ENCODE assay signal across 8 mouse cellular contexts in genomic region chr7:101837154-101837605, GRCm38 (mm10). TPM values are rescaled to one million over a fixed set of nuclear protein-coding genes. Genes with fewer than 3 reads are reported as not detected.
A peak's percentile ranks its signal among the peaks of the same experiment; 100 is the strongest.
DNase-seq lines count a peak whose midpoint lies in the region; ATAC-seq and TF ChIP-seq lines count a peak whose summit lies in the region.

No protein-coding gene starts in this region.

- no peaks in the 10 kb centered on the region for H3K27me3 ChIP-seq in heart, adult 2 months (ENCODE audit: control insufficient read depth, insufficient read depth, low read length)
- no peaks in the 10 kb centered on the region for H3K27me3 ChIP-seq in embryonic facial prominence, embryonic 10.5 days (replicated peaks; ENCODE audit: low read depth, poor library complexity, severe bottlenecking)
- H3K27me3 ChIP-seq in intestine, postnatal 0 days (replicated peaks; ENCODE audit: control insufficient read depth, insufficient read depth, low read length): no peaks in the 10 kb centered on the region

- intact Hi-C loops in heart, adult 2 months (cut with DNase I): loop anchor here (2.0 to 5.0 kb wide), 2 partner anchors 60 to 170 kb away; no protein-coding TSS in a partner anchor
- intact Hi-C loops in heart, postnatal 36 days (cut with DNase I): loop anchor here (5.0 kb wide), 1 partner anchor 160 kb away; no protein-coding TSS in a partner anchor

- H3K9ac ChIP-seq in heart, adult 2 months (ENCODE audit: low read depth, low read length): peak overlapping the region; percentile 100
- H3K9ac ChIP-seq in intestine, postnatal 0 days (ENCODE audit: low read depth, low read length): peak overlapping the region; percentile 92

- no peaks in the 10 kb centered on the region for H3K9me3 ChIP-seq in embryonic facial prominence, embryonic 10.5 days
- H3K9me3 ChIP-seq in intestine, postnatal 0 days (ENCODE audit: control insufficient read depth): no peaks in the 10 kb centered on the region

- no peak for TF ChIP-seq EP300 in heart, adult 2 months (IDR thresholded peaks at IDR 0.05; ENCODE audit: insufficient read depth, low read depth, low read length)

- no peak for TF ChIP-seq POLR2A in heart, adult 2 months (IDR thresholded peaks at IDR 0.05; ENCODE audit: insufficient read depth, low read depth, low read length)

- peak overlapping the region; percentile 66 for H3K4me3 ChIP-seq in heart, adult 2 months
- peak overlapping the region; percentile 88 for H3K4me3 ChIP-seq in embryonic facial prominence, embryonic 10.5 days
- peak overlapping the region; percentile 90 for H3K4me3 ChIP-seq in intestine, postnatal 0 days (ENCODE audit: low read depth, low read length)

- H3K36me3 ChIP-seq in heart, adult 2 months (ENCODE audit: control insufficient read depth, insufficient read depth, low read length): peaks cover 4% of the 10 kb centered on the region; the same call in 1 of the 2 replicates
- H3K36me3 ChIP-seq in embryonic facial prominence, embryonic 10.5 days (replicated peaks): peaks cover 26% of the 10 kb centered on the region
- H3K36me3 ChIP-seq in intestine, postnatal 0 days (ENCODE audit: control insufficient read depth, insufficient read depth): peaks cover 23% of the 10 kb centered on the region

- no peak for DNase-seq in heart, adult 2 months
- no peak for DNase-seq in heart, postnatal 36 days
- DNase-seq in 416B (ENCODE audit: low read depth): peak; percentile 50
- DNase-seq in embryonic facial prominence, embryonic 10.5 days (ENCODE audit: low spot score): no peak
- DNase-seq in naive thymus-derived CD4-positive, alpha-beta T cell, adult 2 months (ENCODE audit: low read depth): peak; percentile 44
- no peak for DNase-seq in retina, embryonic 14.5 days (ENCODE audit: low spot score)

- peaks cover 5% of the 10 kb centered on the region for H3K4me1 ChIP-seq in heart, adult 2 months (ENCODE audit: control insufficient read depth, insufficient read depth, low read length)
- H3K4me1 ChIP-seq in embryonic facial prominence, embryonic 10.5 days: peaks cover 43% of the 10 kb centered on the region
- no peaks in the 10 kb centered on the region for H3K4me1 ChIP-seq in intestine, postnatal 0 days (replicated peaks; ENCODE audit: control insufficient read depth, insufficient read depth, low read length)

- peak overlapping the region; percentile 97 for H3K4me2 ChIP-seq in intestine, postnatal 0 days (replicated peaks; ENCODE audit: low read depth)

- peaks cover 4% of the 10 kb centered on the region; the same call in 1 of the 2 replicates for H3K79me2 ChIP-seq in heart, adult 2 months (replicated peaks; ENCODE audit: control insufficient read depth, insufficient read depth, low read length)

- H3K27ac ChIP-seq in heart, adult 2 months: peak overlapping the region; percentile 92
- H3K27ac ChIP-seq in embryonic facial prominence, embryonic 10.5 days (replicated peaks): peak overlapping the region; percentile 100
- H3K27ac ChIP-seq in intestine, postnatal 0 days (ENCODE audit: low read depth, low read length): peak overlapping the region; percentile 96

- TF ChIP-seq CTCF in heart, adult 2 months (IDR thresholded peaks at IDR 0.05): no peak
- TF ChIP-seq CTCF in intestine, postnatal 0 days (IDR thresholded peaks at IDR 0.05; ENCODE audit: low read depth): no peak

- under 1% methylated on average over 20 of the region's 20 CpGs for WGBS in heart, adult 2 months
- under 1% methylated on average over 20 of the region's 20 CpGs for WGBS in embryonic facial prominence, embryonic 10.5 days
- WGBS in intestine, postnatal 0 days: under 1% methylated on average over 20 of the region's 20 CpGs

- ATAC-seq in intestine, postnatal 0 days: peak; percentile 17
- no peak for ATAC-seq in erythroid progenitor cell, adult 5-6 weeks (replicated peaks; ENCODE audit: low FRiP score, poor library complexity, severe bottlenecking)

RNA-seq across cellular contexts. Expression of gene Inppl1, which starts 0.8 kb away (rescaled TPM):
- 100 to 1,000 TPM; 146 to 164 TPM for total RNA-seq in heart, adult 2 months (2021)
- 170 and 177 TPM in 2 replicates for polyA plus RNA-seq in heart, adult 2 months (2012; rRNA removed)
- 100 to 1,000 TPM; 130 to 163 TPM for total RNA-seq in heart, postnatal 36 days (2021)
- polyA plus RNA-seq in embryonic facial prominence, embryonic 10.5 days (2016; fragmentation: Nextera tagmentation; extraction: Ambion mirVana): 38.4 and 46.7 TPM in 2 replicates
- polyA plus RNA-seq in intestine, postnatal 0 days (2015; fragmentation: Nextera tagmentation; extraction: Ambion mirVana): 18.2 and 25.8 TPM in 2 replicates
- 6.1 and 18.9 TPM in 2 replicates for total RNA-seq in erythroid progenitor cell, adult 5-6 weeks (2015; ENCODE audit: low replicate concordance)
- total RNA-seq in erythroid progenitor cell, adult 5-6 weeks (2017; ENCODE audit: low replicate concordance): 0.68 and 2.2 TPM in 2 replicates

RNA-seq across cellular contexts. Expression of gene Phox2a, which starts 19.1 kb away (rescaled TPM):
- total RNA-seq in heart, adult 2 months (2021): under 1 TPM; 0.14 to 0.34 TPM
- polyA plus RNA-seq in heart, adult 2 months (2012; rRNA removed): 0.20 and 0.33 TPM in 2 replicates
- under 1 TPM; 0.33 to 0.36 TPM for total RNA-seq in heart, postnatal 36 days (2021)
- polyA plus RNA-seq in embryonic facial prominence, embryonic 10.5 days (2016; fragmentation: Nextera tagmentation; extraction: Ambion mirVana): 0.26 and 1.2 TPM in 2 replicates
- 2.7 and 3.2 TPM in 2 replicates for polyA plus RNA-seq in intestine, postnatal 0 days (2015; fragmentation: Nextera tagmentation; extraction: Ambion mirVana)
- total RNA-seq in erythroid progenitor cell, adult 5-6 weeks (2015; ENCODE audit: low replicate concordance): not detected in 2 replicates
- not detected in 2 replicates for total RNA-seq in erythroid progenitor cell, adult 5-6 weeks (2017; ENCODE audit: low replicate concordance)

RNA-seq across cellular contexts. Expression of gene Folr2, which starts 19.8 kb away (rescaled TPM):
- total RNA-seq in heart, adult 2 months (2021): 1 to 10 TPM; 5.2 to 6.0 TPM
- polyA plus RNA-seq in heart, adult 2 months (2012; rRNA removed): 23.1 and 29.8 TPM in 2 replicates
- 1 to 10 TPM; 5.2 to 7.9 TPM for total RNA-seq in heart, postnatal 36 days (2021)
- polyA plus RNA-seq in embryonic facial prominence, embryonic 10.5 days (2016; fragmentation: Nextera tagmentation; extraction: Ambion mirVana): 0.49 TPM in 1 of 2 replicates, not detected in the other
- 1.1 and 1.2 TPM in 2 replicates for polyA plus RNA-seq in intestine, postnatal 0 days (2015; fragmentation: Nextera tagmentation; extraction: Ambion mirVana)
- total RNA-seq in erythroid progenitor cell, adult 5-6 weeks (2015; ENCODE audit: low replicate concordance): 1.1 and 10.9 TPM in 2 replicates
- 2.3 TPM in 1 of 2 replicates, not detected in the other for total RNA-seq in erythroid progenitor cell, adult 5-6 weeks (2017; ENCODE audit: low replicate concordance)

RNA-seq across cellular contexts. Expression of gene Anapc15, which starts 26.3 kb away (rescaled TPM):
- total RNA-seq in heart, adult 2 months (2021): 10 to 100 TPM; 18.4 to 20.3 TPM
- 24.2 and 27.9 TPM in 2 replicates for polyA plus RNA-seq in heart, adult 2 months (2012; rRNA removed)
- 10 to 100 TPM; 20.2 TPM for total RNA-seq in heart, postnatal 36 days (2021)
- polyA plus RNA-seq in embryonic facial prominence, embryonic 10.5 days (2016; fragmentation: Nextera tagmentation; extraction: Ambion mirVana): 118 and 119 TPM in 2 replicates
- polyA plus RNA-seq in intestine, postnatal 0 days (2015; fragmentation: Nextera tagmentation; extraction: Ambion mirVana): 56.2 and 58.1 TPM in 2 replicates
- total RNA-seq in erythroid progenitor cell, adult 5-6 weeks (2015; ENCODE audit: low replicate concordance): 51.9 and 60.8 TPM in 2 replicates
- total RNA-seq in erythroid progenitor cell, adult 5-6 weeks (2017; ENCODE audit: low replicate concordance): 34.3 and 39.8 TPM in 2 replicates

RNA-seq across cellular contexts. Expression of gene Folr1, which starts 33.4 kb away (rescaled TPM):
- not detected for total RNA-seq in heart, adult 2 months (2021)
- 0.39 and 2.1 TPM in 2 replicates for polyA plus RNA-seq in heart, adult 2 months (2012; rRNA removed)
- total RNA-seq in heart, postnatal 36 days (2021): under 1 TPM; 0.27 to 0.33 TPM
- polyA plus RNA-seq in embryonic facial prominence, embryonic 10.5 days (2016; fragmentation: Nextera tagmentation; extraction: Ambion mirVana): 1.2 and 2.4 TPM in 2 replicates
- polyA plus RNA-seq in intestine, postnatal 0 days (2015; fragmentation: Nextera tagmentation; extraction: Ambion mirVana): 521 and 623 TPM in 2 replicates
- not detected in 2 replicates for total RNA-seq in erythroid progenitor cell, adult 5-6 weeks (2015; ENCODE audit: low replicate concordance)
- not detected in 2 replicates for total RNA-seq in erythroid progenitor cell, adult 5-6 weeks (2017; ENCODE audit: low replicate concordance)

Comparison
In these comparisons a context has a peak if more than half of its experiments do, and no peak if none do; other contexts are left out.
1. DNase-seq: peak in 416B (single experiment) and naive thymus-derived CD4-positive, alpha-beta T cell, adult 2 months (single experiment); none in heart, adult 2 months (0 of 2), heart, postnatal 36 days (0 of 2), embryonic facial prominence, embryonic 10.5 days (single experiment) and retina, embryonic 14.5 days (single experiment).
2. RNA of gene Inppl1, which starts 0.8 kb away (total RNA-seq): 146 to 164 TPM in heart, adult 2 months and 130 to 163 TPM in heart, postnatal 36 days; 0.68 to 18.9 TPM in erythroid progenitor cell, adult 5-6 weeks; every median in the first group is over 4 times any median in the second.
3. Peak in every context shown above with its lines, with median percentiles within 50 percentile points of each other: H3K27ac ChIP-seq and H3K4me3 ChIP-seq.